Mouse (Mus musculus): ENCODE results near the gene Fam193a. TPM values are rescaled to one million over a fixed set of nuclear protein-coding genes. Genes with fewer than 3 reads are reported as not detected.

The Fam193a gene
- polyA plus RNA-seq, 1 experiment from 2014 or later = 8.7 TPM

- Histone ChIP-seq H3K9ac (ENCODE audit: low read length) (no peak overlapping the region), H3K27me3 (ENCODE audit: control insufficient read depth, insufficient read depth, low read length) (no peaks in the 10 kb centered on the region), H3K4me1 (ENCODE audit: control insufficient read depth, insufficient read depth, low read length) (no peaks in the 10 kb centered on the region), H3K27ac (ENCODE audit: low read length) (no peak overlapping the region), H3K4me3 (replicated peaks; ENCODE audit: low read length) (no peak overlapping the region), H3K4me2 (ENCODE audit: low read depth, low read length) (no peak overlapping the region), H3K36me3 (ENCODE audit: control insufficient read depth, insufficient read depth, low read length) (no peaks in the 10 kb centered on the region), H3K9me3 (replicated peaks; ENCODE audit: control insufficient read depth, low read length) (no peaks in the 10 kb centered on the region)
- WGBS = 47% methylated on average over 6 of the region's 6 CpGs
- peak; percentile 33; the same call in 1 of the 2 replicates for ATAC-seq (ENCODE audit: insufficient read depth, low FRiP score)
These were observed 127.0 kb downstream of the Fam193a start for GRCm38 (mm10) chr5:34496745-34497144.

GRCm38 (mm10) chr5:34500886-34501285 is 131.2 kb downstream of the Fam193a start:
- Histone ChIP-seq H3K4me1 (ENCODE audit: control insufficient read depth, insufficient read depth, low read length) (no peaks in the 10 kb centered on the region), H3K9me3 (replicated peaks; ENCODE audit: control insufficient read depth, low read length) (no peaks in the 10 kb centered on the region), H3K4me2 (ENCODE audit: low read depth, low read length) (no peak overlapping the region), H3K27me3 (ENCODE audit: control insufficient read depth, insufficient read depth, low read length) (no peaks in the 10 kb centered on the region), H3K36me3 (ENCODE audit: control insufficient read depth, insufficient read depth, low read length) (no peaks in the 10 kb centered on the region), H3K9ac (ENCODE audit: low read length) (no peak overlapping the region), H3K27ac (ENCODE audit: low read length) (no peak overlapping the region), H3K4me3 (replicated peaks; ENCODE audit: low read length) (no peak overlapping the region)
- ATAC-seq (ENCODE audit: insufficient read depth, low FRiP score) = no peak
- WGBS = 69% methylated on average over 5 of the region's 5 CpGs

GRCm38 (mm10) chr5:34501588-34501987 is 131.9 kb downstream of the Fam193a start:
- ATAC-seq (ENCODE audit: insufficient read depth, low FRiP score) = no peak
- 70% methylated on average over 3 of the region's 3 CpGs for WGBS
- H3K27ac ChIP-seq (ENCODE audit: low read length) = no peak overlapping the region
- H3K9ac ChIP-seq (ENCODE audit: low read length) = no peak overlapping the region
- no peaks in the 10 kb centered on the region for H3K27me3 ChIP-seq (ENCODE audit: control insufficient read depth, insufficient read depth, low read length)
- no peak overlapping the region for H3K4me2 ChIP-seq (ENCODE audit: low read depth, low read length)
- H3K9me3 ChIP-seq (replicated peaks; ENCODE audit: control insufficient read depth, low read length) = no peaks in the 10 kb centered on the region
- no peaks in the 10 kb centered on the region for H3K4me1 ChIP-seq (ENCODE audit: control insufficient read depth, insufficient read depth, low read length)
- H3K4me3 ChIP-seq (replicated peaks; ENCODE audit: low read length) = no peak overlapping the region
- H3K36me3 ChIP-seq (ENCODE audit: control insufficient read depth, insufficient read depth, low read length) = no peaks in the 10 kb centered on the region

GRCm38 (mm10) chr5:34502411-34502810 is 132.7 kb downstream of the Fam193a start:
- H3K36me3 ChIP-seq (ENCODE audit: control insufficient read depth, insufficient read depth, low read length) = no peaks in the 10 kb centered on the region
- 97% methylated on average over 1 of the region's 1 CpGs for WGBS
- H3K4me1 ChIP-seq (ENCODE audit: control insufficient read depth, insufficient read depth, low read length) = no peaks in the 10 kb centered on the region
- no peak for ATAC-seq (ENCODE audit: insufficient read depth, low FRiP score)
- no peaks in the 10 kb centered on the region for H3K27me3 ChIP-seq (ENCODE audit: control insufficient read depth, insufficient read depth, low read length)
- no peak overlapping the region for H3K4me2 ChIP-seq (ENCODE audit: low read depth, low read length)
- H3K4me3 ChIP-seq (replicated peaks; ENCODE audit: low read length) = no peak overlapping the region
- no peak overlapping the region for H3K9ac ChIP-seq (ENCODE audit: low read length)
- no peak overlapping the region for H3K27ac ChIP-seq (ENCODE audit: low read length)
- no peaks in the 10 kb centered on the region for H3K9me3 ChIP-seq (replicated peaks; ENCODE audit: control insufficient read depth, low read length)

- Histone ChIP-seq H3K27me3 (ENCODE audit: control insufficient read depth, insufficient read depth, low read length) (no peaks in the 10 kb centered on the region), H3K9me3 (replicated peaks; ENCODE audit: control insufficient read depth, low read length) (no peaks in the 10 kb centered on the region), H3K36me3 (ENCODE audit: control insufficient read depth, insufficient read depth, low read length) (no peaks in the 10 kb centered on the region), H3K4me2 (ENCODE audit: low read depth, low read length) (no peak overlapping the region), H3K4me1 (ENCODE audit: control insufficient read depth, insufficient read depth, low read length) (no peaks in the 10 kb centered on the region), H3K9ac (ENCODE audit: low read length) (no peak overlapping the region), H3K27ac (ENCODE audit: low read length) (no peak overlapping the region), H3K4me3 (replicated peaks; ENCODE audit: low read length) (no peak overlapping the region)
- 81% methylated on average over 6 of the region's 6 CpGs for WGBS
- no peak for ATAC-seq (ENCODE audit: insufficient read depth, low FRiP score)
These were observed 133.1 kb downstream of the Fam193a start for GRCm38 (mm10) chr5:34502821-34503220.

GRCm38 (mm10) chr5:34512486-34512885 is 142.8 kb downstream of the Fam193a start:
- Histone ChIP-seq H3K9me3 (replicated peaks; ENCODE audit: control insufficient read depth, low read length) (no peaks in the 10 kb centered on the region), H3K36me3 (ENCODE audit: control insufficient read depth, insufficient read depth, low read length) (no peaks in the 10 kb centered on the region), H3K27ac (ENCODE audit: low read length) (no peak overlapping the region), H3K4me1 (ENCODE audit: control insufficient read depth, insufficient read depth, low read length) (peaks cover 7% of the 10 kb centered on the region), H3K4me2 (ENCODE audit: low read depth, low read length) (peak overlapping the region; percentile 92), H3K4me3 (replicated peaks; ENCODE audit: low read length) (peak overlapping the region; percentile 87; the same call in 1 of the 2 replicates), H3K9ac (ENCODE audit: low read length) (no peak overlapping the region), H3K27me3 (ENCODE audit: control insufficient read depth, insufficient read depth, low read length) (no peaks in the 10 kb centered on the region)
- 87% methylated on average over 3 of the region's 3 CpGs for WGBS
- no peak for ATAC-seq (ENCODE audit: insufficient read depth, low FRiP score)

GRCm38 (mm10) chr5:34513466-34514217 is 143.9 kb downstream of the Fam193a start, which contains the start of gene Tnip2:
TSS of gene Tnip2 (minus strand) at chr5:34513991.
- Histone ChIP-seq H3K27ac (ENCODE audit: low read length) (peak within 1 kb of the TSS; percentile 74), H3K4me3 (replicated peaks; ENCODE audit: low read length) (peak within 1 kb of the TSS; percentile 87), H3K4me2 (ENCODE audit: low read depth, low read length) (peak within 1 kb of the TSS; percentile 92), H3K27me3 (ENCODE audit: control insufficient read depth, insufficient read depth, low read length) (no peaks in the 10 kb centered on the region), H3K9me3 (replicated peaks; ENCODE audit: control insufficient read depth, low read length) (no peaks in the 10 kb centered on the region), H3K9ac (ENCODE audit: low read length) (peak within 1 kb of the TSS; percentile 91), H3K4me1 (ENCODE audit: control insufficient read depth, insufficient read depth, low read length) (peaks cover 7% of the 10 kb centered on the region), H3K36me3 (ENCODE audit: control insufficient read depth, insufficient read depth, low read length) (no peaks in the 10 kb centered on the region)
- WGBS = under 1% methylated on average over 64 of the region's 64 CpGs
- ATAC-seq (ENCODE audit: insufficient read depth, low FRiP score) = peak; percentile 99

GRCm38 (mm10) chr5:34514218-34514566 is 144.5 kb downstream of the Fam193a start:
- Histone ChIP-seq H3K27me3 (ENCODE audit: control insufficient read depth, insufficient read depth, low read length) (no peaks in the 10 kb centered on the region), H3K4me2 (ENCODE audit: low read depth, low read length) (peak overlapping the region; percentile 92), H3K27ac (ENCODE audit: low read length) (peak overlapping the region; percentile 51; the same call in 1 of the 2 replicates), H3K9me3 (replicated peaks; ENCODE audit: control insufficient read depth, low read length) (no peaks in the 10 kb centered on the region), H3K9ac (ENCODE audit: low read length) (peak overlapping the region; percentile 69), H3K4me1 (ENCODE audit: control insufficient read depth, insufficient read depth, low read length) (peaks cover 7% of the 10 kb centered on the region), H3K36me3 (ENCODE audit: control insufficient read depth, insufficient read depth, low read length) (no peaks in the 10 kb centered on the region), H3K4me3 (replicated peaks; ENCODE audit: low read length) (peak overlapping the region; percentile 87)
- WGBS = 15% methylated on average over 7 of the region's 7 CpGs
- no peak; the same call in 1 of the 2 replicates for ATAC-seq (ENCODE audit: insufficient read depth, low FRiP score)

GRCm38 (mm10) chr5:34515096-34515495 is 145.4 kb downstream of the Fam193a start:
- H3K4me1 ChIP-seq (ENCODE audit: control insufficient read depth, insufficient read depth, low read length) = peaks cover 7% of the 10 kb centered on the region
- no peak overlapping the region for H3K27ac ChIP-seq (ENCODE audit: low read length)
- no peaks in the 10 kb centered on the region for H3K36me3 ChIP-seq (ENCODE audit: control insufficient read depth, insufficient read depth, low read length)
- H3K9me3 ChIP-seq (replicated peaks; ENCODE audit: control insufficient read depth, low read length) = no peaks in the 10 kb centered on the region
- H3K4me3 ChIP-seq (replicated peaks; ENCODE audit: low read length) = no peak overlapping the region
- no peaks in the 10 kb centered on the region for H3K27me3 ChIP-seq (ENCODE audit: control insufficient read depth, insufficient read depth, low read length)
- no peak for ATAC-seq (ENCODE audit: insufficient read depth, low FRiP score)
- H3K9ac ChIP-seq (ENCODE audit: low read length) = no peak overlapping the region
- no peak overlapping the region for H3K4me2 ChIP-seq (ENCODE audit: low read depth, low read length)

Measured in stomach, embryonic 16.5 days (tissue).